Mouse (Mus musculus) bone marrow macrophage, adult 2 months (primary cell): ENCODE measurements around the gene Tnp1.

Source experiments
- CTCF ChIP-seq: IDR thresholded peaks from 2 replicates; pipeline ENCODE4 v1.5.1; 2012; ENCODE audit warnings: low read depth, mild to moderate bottlenecking, low read length, moderate library complexity
- POLR2A ChIP-seq: IDR thresholded peaks from 2 replicates; pipeline ENCODE4 v1.6.1; 2012; ENCODE audit warnings: mild to moderate bottlenecking, low read depth, low read length, borderline replicate concordance

- TF ChIP-seq CTCF = no peak
- TF ChIP-seq POLR2A = no peak
Observed at GRCm38 (mm10) chr1:73006847-73007246, 8.9 kb downstream of the Tnp1 start.
